Mouse (Mus musculus): ENCODE results near the gene Mrps16. TPM values are rescaled to one million over a fixed set of nuclear protein-coding genes. Genes with fewer than 3 reads are reported as not detected.

The Mrps16 gene
- total RNA-seq, 2 experiments from 2014 or later: 9.2 to 15.9 TPM

GRCm38 (mm10) chr14:20371854-20372253 lies 21.6 kb downstream of the Mrps16 start:
- no peak for ATAC-seq (replicated peaks; ENCODE audit: low FRiP score, poor library complexity, severe bottlenecking)

- no peak; the same call in 1 of the 2 replicates for ATAC-seq (replicated peaks; ENCODE audit: low FRiP score, poor library complexity, severe bottlenecking)
Observed at GRCm38 (mm10) chr14:20370798-20371197, 22.6 kb downstream of the Mrps16 start.

DNA sequence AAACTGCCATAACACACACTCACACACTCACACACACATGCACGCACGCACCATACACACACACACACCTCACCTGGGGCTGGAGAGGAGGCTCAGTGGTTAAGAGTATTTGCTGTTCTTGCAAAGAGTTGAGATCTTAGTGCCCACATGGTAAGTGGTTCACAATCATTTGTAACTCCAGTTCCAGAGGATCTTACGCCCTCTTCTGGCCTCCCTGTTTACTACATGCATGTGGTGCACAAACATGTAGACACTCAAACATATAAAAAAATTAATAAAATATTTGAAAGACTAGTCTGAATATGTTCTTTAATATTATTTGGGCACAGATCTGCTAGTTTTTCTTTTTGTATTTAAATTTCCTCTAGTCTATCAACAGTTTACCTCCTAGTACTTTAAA lies 25.2 kb downstream of the Mrps16 start:
- ATAC-seq (replicated peaks; ENCODE audit: low FRiP score, poor library complexity, severe bottlenecking): no peak

- no peak for ATAC-seq (replicated peaks; ENCODE audit: low FRiP score, poor library complexity, severe bottlenecking)
Observed at GRCm38 (mm10) chr14:20363230-20363629, 30.2 kb downstream of the Mrps16 start.

DNA sequence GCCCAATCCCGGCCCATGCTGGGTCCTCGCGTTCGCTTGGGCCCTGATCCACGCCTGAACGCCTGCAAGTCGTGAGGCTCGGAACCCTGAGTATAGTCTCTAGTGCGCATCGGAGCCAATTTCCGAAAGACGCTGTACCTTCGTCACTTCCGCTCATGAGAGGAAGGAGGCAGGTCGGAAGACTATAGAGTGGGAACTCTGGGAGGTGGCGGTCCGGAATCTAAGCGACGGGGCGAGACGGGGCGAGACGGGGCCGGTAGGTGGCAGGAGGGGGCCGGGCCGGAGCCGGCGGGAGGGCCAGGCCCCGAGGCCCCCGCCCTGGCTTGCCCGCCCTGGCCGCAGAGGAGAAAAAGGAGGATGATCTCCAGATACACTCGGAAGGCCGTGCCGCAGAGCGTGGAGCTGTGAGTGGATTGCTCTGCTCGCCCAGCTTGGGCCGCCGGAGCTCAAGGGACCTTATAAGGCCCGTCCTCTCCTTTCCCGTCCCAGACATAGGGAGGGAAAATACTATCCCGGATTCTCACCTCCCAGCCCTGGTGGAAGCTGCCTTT lies 45.4 kb downstream of the Mrps16 start, which contains the start of the genes Ecd and Fam149b:
Gene Ecd (minus strand): TSS at position 131 of the 551 bp plus-strand sequence.
Gene Fam149b (plus strand): TSS at position 172 of the 551 bp plus-strand sequence.
- ATAC-seq (replicated peaks; ENCODE audit: low FRiP score, poor library complexity, severe bottlenecking): peak; percentile 98

DNA sequence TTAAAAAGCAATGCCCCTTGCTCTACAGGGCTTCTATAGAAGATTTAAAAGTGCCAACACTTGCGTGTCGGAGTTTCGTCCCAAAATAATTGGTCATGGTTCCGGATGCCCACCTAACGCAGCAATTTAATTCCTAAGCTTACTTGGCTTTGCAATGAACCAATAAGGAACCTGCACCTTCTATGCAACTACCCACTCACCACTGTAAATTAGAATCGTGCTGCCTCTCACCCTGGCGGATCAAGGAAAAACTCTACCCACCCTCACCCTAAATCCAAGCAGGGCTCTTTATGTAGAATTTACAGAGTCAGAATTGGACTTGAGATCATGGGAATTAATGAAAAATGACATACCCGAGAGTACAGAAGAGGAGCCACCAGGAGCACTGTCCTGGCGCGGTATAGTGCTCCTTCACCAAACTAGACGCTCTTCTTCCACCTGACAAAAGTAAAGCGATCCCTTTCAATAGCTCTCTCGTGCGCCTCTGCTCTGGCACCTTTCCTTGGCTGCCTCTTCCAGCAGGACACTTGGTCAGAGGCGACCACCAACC lies 45.9 kb downstream of the Mrps16 start:
- peak; percentile 69 for ATAC-seq (replicated peaks; ENCODE audit: low FRiP score, poor library complexity, severe bottlenecking)

GRCm38 (mm10) chr14:20345885-20346284 lies 47.5 kb downstream of the Mrps16 start:
- ATAC-seq (replicated peaks; ENCODE audit: low FRiP score, poor library complexity, severe bottlenecking): no peak

GRCm38 (mm10) chr14:20340866-20341265 lies 52.6 kb downstream of the Mrps16 start:
- peak; percentile 83 for ATAC-seq (replicated peaks; ENCODE audit: low FRiP score, poor library complexity, severe bottlenecking)

- ATAC-seq (replicated peaks; ENCODE audit: low FRiP score, poor library complexity, severe bottlenecking): peak; percentile 79
Observed at GRCm38 (mm10) chr14:20340149-20340548, 53.3 kb downstream of the Mrps16 start.

DNA sequence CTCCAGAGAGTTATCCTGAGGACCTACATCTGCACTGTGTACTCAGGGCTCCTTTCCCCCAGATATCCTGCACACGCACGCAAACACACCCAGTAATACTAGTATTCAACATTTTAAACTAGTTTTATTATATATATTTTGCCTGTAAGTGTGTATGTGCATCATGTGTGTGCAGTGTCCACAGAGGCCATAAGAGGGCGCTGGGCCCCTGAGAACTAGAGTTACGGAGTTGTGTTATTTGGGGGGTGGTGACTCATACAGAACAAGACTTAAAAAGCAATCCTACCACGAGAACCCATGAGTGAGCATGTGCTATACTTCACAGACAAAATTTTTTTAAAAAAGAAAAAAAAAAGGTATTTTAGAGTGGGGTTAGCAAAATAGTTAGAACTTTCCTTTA lies 54.0 kb downstream of the Mrps16 start:
- ATAC-seq (replicated peaks; ENCODE audit: low FRiP score, poor library complexity, severe bottlenecking): no peak

Other genes starting within 250 kb of the Mrps16 start
- 2.2 and 3.4 TPM in 2 replicates for gene Kcnk5, start 211.8 kb downstream of the Mrps16 start, total RNA-seq (2015; ENCODE audit: low replicate concordance)
- gene Kcnk5, start 211.8 kb downstream of the Mrps16 start, total RNA-seq (2017; ENCODE audit: low replicate concordance): 2.4 and 3.6 TPM in 2 replicates
- not detected in 2 replicates for gene Kcnk16, start 124.4 kb downstream of the Mrps16 start, total RNA-seq (2015; ENCODE audit: low replicate concordance)
- gene Kcnk16, start 124.4 kb downstream of the Mrps16 start, total RNA-seq (2017; ENCODE audit: low replicate concordance): not detected in 2 replicates
- 1.8 and 5.0 TPM in 2 replicates for gene Nudt13, start 98.9 kb downstream of the Mrps16 start, total RNA-seq (2015; ENCODE audit: low replicate concordance)
- gene Nudt13, start 98.9 kb downstream of the Mrps16 start, total RNA-seq (2017; ENCODE audit: low replicate concordance): 3.9 and 15.0 TPM in 2 replicates
- gene Ecd, start 45.5 kb downstream of the Mrps16 start, total RNA-seq (2015; ENCODE audit: low replicate concordance): 13.7 and 15.1 TPM in 2 replicates
- 13.1 and 23.3 TPM in 2 replicates for gene Ecd, start 45.5 kb downstream of the Mrps16 start, total RNA-seq (2017; ENCODE audit: low replicate concordance)
- gene Fam149b, start 45.5 kb downstream of the Mrps16 start, total RNA-seq (2015; ENCODE audit: low replicate concordance): 13.4 and 27.4 TPM in 2 replicates
- gene Fam149b, start 45.5 kb downstream of the Mrps16 start, total RNA-seq (2017; ENCODE audit: low replicate concordance): 17.8 and 24.6 TPM in 2 replicates
- 86.9 and 96.0 TPM in 2 replicates for gene Dnajc9, start 4.7 kb downstream of the Mrps16 start, total RNA-seq (2015; ENCODE audit: low replicate concordance)
- 210 and 262 TPM in 2 replicates for gene Dnajc9, start 4.7 kb downstream of the Mrps16 start, total RNA-seq (2017; ENCODE audit: low replicate concordance)
- not detected in 2 replicates for gene Cfap70, start 58.6 kb upstream of the Mrps16 start, total RNA-seq (2015; ENCODE audit: low replicate concordance)
- gene Cfap70, start 58.6 kb upstream of the Mrps16 start, total RNA-seq (2017; ENCODE audit: low replicate concordance): not detected in 2 replicates
- gene Anxa7, start 86.5 kb upstream of the Mrps16 start, total RNA-seq (2015; ENCODE audit: low replicate concordance): 59.9 and 88.3 TPM in 2 replicates
- gene Anxa7, start 86.5 kb upstream of the Mrps16 start, total RNA-seq (2017; ENCODE audit: low replicate concordance): 60.6 and 79.3 TPM in 2 replicates
- gene Mss51, start 103.3 kb upstream of the Mrps16 start, total RNA-seq (2015; ENCODE audit: low replicate concordance): 8.0 and 20.2 TPM in 2 replicates
- gene Mss51, start 103.3 kb upstream of the Mrps16 start, total RNA-seq (2017; ENCODE audit: low replicate concordance): 5.6 and 15.4 TPM in 2 replicates
- 246 and 256 TPM in 2 replicates for gene Ppp3cb, start 152.9 kb upstream of the Mrps16 start, total RNA-seq (2015; ENCODE audit: low replicate concordance)
- gene Ppp3cb, start 152.9 kb upstream of the Mrps16 start, total RNA-seq (2017; ENCODE audit: low replicate concordance): 136 and 181 TPM in 2 replicates
- gene Usp54, start 247.4 kb upstream of the Mrps16 start, total RNA-seq (2015; ENCODE audit: low replicate concordance): 4.0 and 8.4 TPM in 2 replicates
- gene Usp54, start 247.4 kb upstream of the Mrps16 start, total RNA-seq (2017; ENCODE audit: low replicate concordance): 4.7 and 5.5 TPM in 2 replicates

Measured in erythroid progenitor cell, adult 5-6 weeks (primary cell).